Mouse (Mus musculus) activated CD4-positive, CD25-positive, alpha-beta regulatory T cell, adult 9 weeks (primary cell): ENCODE results near the gene Spice1. TPM values are rescaled to one million over a fixed set of nuclear protein-coding genes. Genes with fewer than 3 reads are reported as not detected.

ENCODE experiments used
- polyA plus RNA-seq: library from polyadenylated mRNA; unstranded; fragments of 100-300 nt; shearing (Covaris generic); gene quantifications from one replicate; pipeline ENCODE4 v1.2.1, GENCODE M21; 2017

The Spice1 gene
- 42.4 TPM for polyA plus RNA-seq

DNA sequence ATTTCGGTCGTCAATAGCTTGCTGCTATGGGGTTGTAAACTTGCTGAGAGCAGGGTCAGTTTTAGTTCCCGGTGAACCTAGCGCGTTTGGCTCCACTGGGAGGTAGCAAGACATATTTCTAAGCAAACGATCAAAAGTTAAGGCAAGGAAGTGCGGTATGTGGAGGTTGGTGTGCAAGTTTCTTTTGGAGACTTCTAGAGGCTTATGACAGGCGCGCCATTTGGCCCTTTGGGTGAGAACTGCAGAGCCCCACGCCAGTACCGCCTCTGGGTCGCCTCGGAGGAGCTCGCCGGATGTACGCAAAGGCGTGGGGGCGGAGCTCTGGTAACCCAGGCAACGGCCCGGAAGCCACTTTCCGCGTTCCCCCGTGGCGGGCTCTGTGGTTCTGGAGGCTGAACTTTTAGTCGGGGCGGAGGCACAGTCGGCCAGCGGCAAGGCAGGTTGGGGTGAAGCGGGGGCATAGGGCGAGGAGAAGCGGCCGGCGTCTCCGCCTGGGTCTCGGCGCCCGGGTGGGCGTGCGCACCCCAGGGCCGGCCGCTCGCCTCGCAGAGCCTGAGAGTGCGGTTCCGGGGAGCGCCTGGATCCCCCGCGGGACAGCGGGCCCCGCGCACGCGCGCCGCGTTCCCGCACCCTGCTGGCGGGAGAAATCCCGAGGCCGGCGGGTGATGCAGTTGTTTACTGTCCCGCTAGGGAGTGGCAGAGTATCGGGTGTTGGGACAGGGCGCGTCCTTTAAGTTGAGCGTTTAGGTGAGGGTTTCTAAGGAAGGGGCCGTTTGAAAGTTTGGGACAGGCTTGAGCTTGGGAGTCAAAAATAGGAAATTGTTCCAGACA, at the start of gene Spice1:
TSS of gene Spice1 (plus strand) at position 51 of the 831 bp plus-strand sequence.

GRCm38 (mm10) chr16:44332861-44333284, 14.0 kb upstream of the Spice1 start, which contains the start of gene Sidt1:
TSS of gene Sidt1 (minus strand) at chr16:44333196.

DNA sequence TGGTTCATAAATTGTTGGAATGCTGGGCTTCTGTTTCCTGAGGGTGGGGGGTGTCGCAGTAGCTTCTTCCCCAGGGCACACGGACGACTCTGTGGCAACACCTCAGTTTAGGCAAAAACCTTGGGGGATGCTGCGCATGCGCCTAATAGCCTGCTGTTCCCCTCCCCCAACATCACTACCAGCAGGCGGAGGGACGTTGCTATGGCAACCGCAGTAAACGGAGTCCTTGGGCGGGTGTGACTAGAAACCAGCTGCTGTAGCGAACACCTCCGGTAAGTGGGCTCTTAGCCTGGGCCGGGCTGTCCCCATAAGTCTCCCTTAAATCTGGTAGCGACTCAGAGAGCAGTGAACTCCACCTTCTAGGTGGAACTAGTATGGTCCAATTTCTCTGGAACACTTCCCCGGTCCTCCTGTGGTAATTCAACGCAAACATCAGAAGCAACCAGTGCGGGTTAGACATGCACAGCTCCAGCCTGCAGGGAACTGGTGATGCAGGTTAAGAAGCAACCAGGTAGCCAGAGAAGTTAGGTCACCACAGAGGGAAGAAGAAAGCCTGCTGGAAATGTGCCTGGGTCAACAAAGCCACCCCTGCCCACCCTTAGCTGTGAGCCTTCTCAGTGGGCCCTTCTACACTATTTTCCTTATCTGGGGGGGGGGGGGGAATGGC, 47.8 kb downstream of the Spice1 start, which contains the start of gene Cfap44:
TSS of gene Cfap44 (plus strand) at position 220 of the 667 bp plus-strand sequence.

Other genes starting within 250 kb of the Spice1 start
- gene Atp6v1a, start 207.4 kb upstream of the Spice1 start, polyA plus RNA-seq: 24.9 TPM
- 43.0 TPM for gene Naa50, start 207.3 kb upstream of the Spice1 start, polyA plus RNA-seq
- 2.1 TPM for gene Usf3, start 173.9 kb upstream of the Spice1 start, polyA plus RNA-seq
- 42.1 TPM for gene Sidt1, start 13.9 kb upstream of the Spice1 start, polyA plus RNA-seq
- gene Cfap44, start 47.7 kb downstream of the Spice1 start, polyA plus RNA-seq: not detected
- gene Boc, start 211.8 kb downstream of the Spice1 start, polyA plus RNA-seq: 1.3 TPM